In the genomic region with DNA sequence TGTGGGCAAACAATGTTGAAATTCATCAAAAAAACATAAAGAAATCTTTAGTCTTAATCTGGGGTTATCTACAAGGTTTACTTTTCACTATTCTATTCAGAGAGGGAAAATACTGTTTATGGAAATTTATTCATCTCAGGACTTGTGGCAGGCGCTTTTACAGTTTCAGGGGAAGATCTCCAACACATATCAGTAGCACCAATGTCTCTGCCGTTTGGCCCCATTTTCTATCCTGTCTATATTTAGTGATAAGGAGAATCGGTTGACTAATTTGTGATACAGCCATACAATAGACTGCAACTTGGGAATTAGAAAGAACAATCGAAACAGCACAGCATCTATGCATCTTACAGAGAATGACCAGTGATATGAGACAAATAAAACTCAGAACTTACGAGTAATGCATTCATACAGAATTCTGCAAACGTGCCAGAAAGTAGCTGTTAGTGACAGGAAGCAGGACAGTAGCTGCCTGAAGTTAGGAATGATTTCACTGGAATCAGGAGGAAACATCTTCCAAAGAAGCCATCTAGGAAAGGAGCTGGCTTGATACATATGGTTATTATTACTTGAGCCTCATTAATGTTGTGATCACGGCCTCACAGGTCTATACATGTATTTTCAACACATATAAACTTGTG, we compare ENCODE assay signal across 1 mouse cellular context.
TF ChIP-seq lines count a peak whose summit lies in the region.

No protein-coding gene starts in this region.

TF ChIP-seq in CH12.LX, 34 proteins besides CTCF, POLR2A, EP300 and RAD21:
- TF ChIP-seq MAZ (IDR thresholded peaks at IDR 0.05; ENCODE audit: low read depth, low read length), result no peak
- TF ChIP-seq GABPA (IDR thresholded peaks at IDR 0.05; ENCODE audit: insufficient replicate concordance, low read depth, low read length), result no peak
- peak; percentile 52; the same call in 1 of the 2 replicates for TF ChIP-seq MEF2A (IDR thresholded peaks at IDR 0.05; ENCODE audit: borderline replicate concordance, low read depth, low read length)
- peak; percentile 50; the same call in 1 of the 2 replicates for TF ChIP-seq JUND (conservative IDR thresholded peaks at IDR 0.05; ENCODE audit: low read depth, low read length)
- no peak for TF ChIP-seq HCFC1 (IDR thresholded peaks at IDR 0.05; ENCODE audit: low read depth, low read length)
- TF ChIP-seq ZC3H11A (IDR thresholded peaks at IDR 0.05; ENCODE audit: low read depth, low read length), result no peak
- no peak for TF ChIP-seq KAT2A (IDR thresholded peaks at IDR 0.05; ENCODE audit: insufficient replicate concordance, low read length)
- no peak for TF ChIP-seq ZKSCAN1 (IDR thresholded peaks at IDR 0.05; ENCODE audit: borderline replicate concordance, low read depth, low read length)
- no peak for TF ChIP-seq USF2 (conservative IDR thresholded peaks at IDR 0.05; ENCODE audit: low read depth, low read length)
- no peak for TF ChIP-seq TCF12 (IDR thresholded peaks at IDR 0.05; ENCODE audit: low read depth, low read length)
- TF ChIP-seq POLR2AphosphoS2 (IDR thresholded peaks at IDR 0.05; ENCODE audit: low read depth, low read length), result no peak
- peak; percentile 88 for TF ChIP-seq IRF4 (IDR thresholded peaks at IDR 0.05; ENCODE audit: low read depth, low read length)
- TF ChIP-seq SIN3A (IDR thresholded peaks at IDR 0.05; ENCODE audit: low read length), result no peak
- no peak for TF ChIP-seq NRF1 (IDR thresholded peaks at IDR 0.05; ENCODE audit: low read depth, low read length)
- 0 out of 2 replicates have a peak, but pooled peaks have one; percentile 53 for TF ChIP-seq ZNF384 (IDR thresholded peaks at IDR 0.05; ENCODE audit: low read depth, low read length)
- TF ChIP-seq BHLHE40 (IDR thresholded peaks at IDR 0.05; ENCODE audit: low read depth, low read length), result no peak
- peak; percentile 62; the same call in 1 of the 2 replicates for TF ChIP-seq JUN (IDR thresholded peaks at IDR 0.05; ENCODE audit: insufficient read depth, low read depth, low read length)
